Mouse (Mus musculus) thymus, adult 2 months (tissue): ENCODE results near the gene Zscan21.

Experiments used
- CTCF ChIP-seq: fragments of 200-500 bp; IDR thresholded peaks from 2 replicates; pipeline ENCODE4 v1.5.1; 2012; ENCODE audit warnings: mild to moderate bottlenecking, control low read depth, low read length, moderate library complexity, borderline replicate concordance; ENCODE audit not compliant: control insufficient read depth, poor library complexity, insufficient read depth; ENCODE audit errors: extremely low read depth
- POLR2A ChIP-seq: fragments of 200-500 bp; IDR thresholded peaks from 2 replicates; pipeline ENCODE4 v1.6.1; 2012; ENCODE audit warnings: mild to moderate bottlenecking, low read length, control low read depth, moderate library complexity; ENCODE audit not compliant: control insufficient read depth, poor library complexity, insufficient read depth; ENCODE audit errors: extremely low read depth

GRCm38 (mm10) chr5:138092771-138093170 is 23.9 kb upstream of the Zscan21 start:
- no peak for TF ChIP-seq CTCF
- TF ChIP-seq POLR2A = no peak
